ENCODE assay signal across 8 mouse cellular contexts in genomic region chr15:4043032-4043471, GRCm38 (mm10). TPM values are rescaled to one million over a fixed set of nuclear protein-coding genes. Genes with fewer than 3 reads are reported as not detected.
DNase-seq lines count a peak whose midpoint lies in the region; ATAC-seq and TF ChIP-seq lines count a peak whose summit lies in the region.

No protein-coding gene starts in this region.

- POLR2A ChIA-PET in Patski (lab: Charles Lee) = interaction anchor here (0.8 kb wide), 1 partner anchor 16 kb away, joined by 3 read pairs; no protein-coding TSS in a partner anchor

- in situ Hi-C loops in Patski (cut with MboI; ENCODE audit: low pct_unique_long_range_greater_than_20kb) = no loop called here

- no peak overlapping the region for H3K9ac ChIP-seq in kidney, embryonic 14.5 days (ENCODE audit: low read depth, low read length)
- no peak overlapping the region for H3K9ac ChIP-seq in heart, embryonic 12.5 days
- H3K9ac ChIP-seq in limb, embryonic 14.5 days (ENCODE audit: low read depth, low read length, severe bottlenecking) = no peak overlapping the region
- no peak overlapping the region for H3K9ac ChIP-seq in neural tube, embryonic 14.5 days (replicated peaks; ENCODE audit: low read depth, low read length)

- CTCF ChIA-PET in Patski (lab: Charles Lee) = interaction anchor here (1.4 to 2.7 kb wide), 2 partner anchors 11 to 17 kb away, joined by 8 to 11 read pairs; partner anchors contain the start of gene Oxct1

- H3K27ac ChIP-seq in kidney, embryonic 14.5 days (ENCODE audit: low read depth, low read length) = no peak overlapping the region
- no peak overlapping the region for H3K27ac ChIP-seq in heart, embryonic 12.5 days (ENCODE audit: poor library complexity, severe bottlenecking)
- H3K27ac ChIP-seq in limb, embryonic 14.5 days (replicated peaks; ENCODE audit: low read depth, low read length) = no peak overlapping the region
- no peak overlapping the region for H3K27ac ChIP-seq in neural tube, embryonic 14.5 days (ENCODE audit: low read depth, low read length)

- no peaks in the 10 kb centered on the region for H3K27me3 ChIP-seq in kidney, embryonic 14.5 days (ENCODE audit: control insufficient read depth, insufficient read depth, low read length)
- no peaks in the 10 kb centered on the region for H3K27me3 ChIP-seq in Patski
- no peaks in the 10 kb centered on the region for H3K27me3 ChIP-seq in heart, embryonic 12.5 days (replicated peaks)
- H3K27me3 ChIP-seq in limb, embryonic 14.5 days (ENCODE audit: control insufficient read depth, insufficient read depth, low read length) = no peaks in the 10 kb centered on the region
- H3K27me3 ChIP-seq in neural tube, embryonic 14.5 days (ENCODE audit: control insufficient read depth, insufficient read depth, low read length) = no peaks in the 10 kb centered on the region

- no peak for DNase-seq in kidney, adult 18-20 months
- no peak for DNase-seq in Patski (ENCODE audit: low read depth, low spot score)
- DNase-seq in limb, embryonic 14.5 days (ENCODE audit: low spot score) = peak; percentile 65
- no peak for DNase-seq in urinary bladder, postnatal 10 days (ENCODE audit: low spot score)
- DNase-seq in right cerebral cortex, postnatal 14 days = no peak

- no peaks in the 10 kb centered on the region for H3K9me3 ChIP-seq in kidney, embryonic 14.5 days (ENCODE audit: control insufficient read depth, low read length)
- H3K9me3 ChIP-seq in heart, embryonic 12.5 days (replicated peaks) = no peaks in the 10 kb centered on the region
- H3K9me3 ChIP-seq in limb, embryonic 14.5 days (ENCODE audit: control insufficient read depth, low read length) = no peaks in the 10 kb centered on the region
- H3K9me3 ChIP-seq in neural tube, embryonic 14.5 days (ENCODE audit: control insufficient read depth, low read length) = no peaks in the 10 kb centered on the region

- TF ChIP-seq POLR2A in limb, embryonic 14.5 days (IDR thresholded peaks at IDR 0.05; ENCODE audit: borderline replicate concordance, extremely low read depth, insufficient read depth, insufficient read length) = no peak

- TF ChIP-seq CTCF in Patski (IDR thresholded peaks at IDR 0.05) = peak; percentile 66

- H3K4me2 ChIP-seq in kidney, embryonic 14.5 days (replicated peaks; ENCODE audit: low read depth, low read length) = no peak overlapping the region
- peak overlapping the region; percentile 20; the same call in 1 of the 2 replicates for H3K4me2 ChIP-seq in heart, embryonic 12.5 days
- no peak overlapping the region for H3K4me2 ChIP-seq in limb, embryonic 14.5 days (replicated peaks; ENCODE audit: low read depth, low read length, severe bottlenecking)
- no peak overlapping the region for H3K4me2 ChIP-seq in neural tube, embryonic 14.5 days (ENCODE audit: low read depth, low read length)

- H3K4me1 ChIP-seq in kidney, embryonic 14.5 days (ENCODE audit: control insufficient read depth, insufficient read depth, low read length) = no peaks in the 10 kb centered on the region
- no peaks in the 10 kb centered on the region for H3K4me1 ChIP-seq in heart, embryonic 12.5 days (replicated peaks)
- H3K4me1 ChIP-seq in limb, embryonic 14.5 days (ENCODE audit: control insufficient read depth, insufficient read depth, low read length) = no peaks in the 10 kb centered on the region
- no peaks in the 10 kb centered on the region for H3K4me1 ChIP-seq in neural tube, embryonic 14.5 days (ENCODE audit: control insufficient read depth, insufficient read depth, low read length)

- WGBS in kidney, embryonic 14.5 days = 29% methylated on average over 4 of the region's 4 CpGs
- 22% methylated on average over 4 of the region's 4 CpGs for WGBS in heart, embryonic 12.5 days
- 25% methylated on average over 4 of the region's 4 CpGs for WGBS in limb, embryonic 14.5 days
- WGBS in neural tube, embryonic 14.5 days = 27% methylated on average over 4 of the region's 4 CpGs

- ATAC-seq in kidney, embryonic 14.5 days (ENCODE audit: low FRiP score, low TSS enrichment) = 0 out of 2 replicates have a peak, but pooled peaks have one; percentile 32
- peak; percentile 44 for ATAC-seq in Patski
- no peak for ATAC-seq in heart, embryonic 12.5 days (ENCODE audit: insufficient number of reproducible peaks, low FRiP score)
- no peak for ATAC-seq in limb, embryonic 14.5 days (ENCODE audit: low FRiP score, low read depth)
- peak; percentile 47 for ATAC-seq in neural tube, embryonic 14.5 days (ENCODE audit: low read depth)

- peaks cover 30% of the 10 kb centered on the region; the same call in 1 of the 2 replicates for H3K36me3 ChIP-seq in kidney, embryonic 14.5 days (ENCODE audit: control insufficient read depth, insufficient read depth, low read length)
- H3K36me3 ChIP-seq in heart, embryonic 12.5 days = peaks cover 43% of the 10 kb centered on the region
- peaks cover 38% of the 10 kb centered on the region for H3K36me3 ChIP-seq in limb, embryonic 14.5 days (ENCODE audit: control insufficient read depth, insufficient read depth, low read length)
- peaks cover 3% of the 10 kb centered on the region; the same call in 1 of the 2 replicates for H3K36me3 ChIP-seq in neural tube, embryonic 14.5 days (ENCODE audit: control insufficient read depth, insufficient read depth, low read length)

- no peak overlapping the region for H3K4me3 ChIP-seq in kidney, embryonic 14.5 days (ENCODE audit: low read length)
- no peak overlapping the region for H3K4me3 ChIP-seq in heart, embryonic 12.5 days
- H3K4me3 ChIP-seq in limb, embryonic 14.5 days (replicated peaks; ENCODE audit: low read length) = no peak overlapping the region
- H3K4me3 ChIP-seq in neural tube, embryonic 14.5 days (ENCODE audit: low read depth, low read length) = no peak overlapping the region

RNA-seq across cellular contexts. Expression of gene Oxct1, which starts 16.9 kb away (rescaled TPM):
- polyA plus RNA-seq in kidney, embryonic 14.5 days (2014; fragmentation: Nextera tagmentation; extraction: Ambion mirVana) = 192 and 254 TPM in 2 replicates
- 318 TPM for polyA plus RNA-seq in Patski (2021)
- polyA plus RNA-seq in heart, embryonic 12.5 days (2016; fragmentation: Nextera tagmentation; extraction: Ambion mirVana) = 332 and 335 TPM in 2 replicates
- polyA plus RNA-seq in limb, embryonic 14.5 days (2012; rRNA removed) = 58.6 and 75.4 TPM in 2 replicates
- polyA plus RNA-seq in limb, embryonic 14.5 days (2014; fragmentation: Nextera tagmentation; extraction: Ambion mirVana) = 252 and 255 TPM in 2 replicates
- polyA plus RNA-seq in neural tube, embryonic 14.5 days (2014; fragmentation: Nextera tagmentation; extraction: Ambion mirVana) = 352 and 372 TPM in 2 replicates

RNA-seq across cellular contexts. Expression of gene AW549877, which starts 47.5 kb away (rescaled TPM):
- polyA plus RNA-seq in kidney, embryonic 14.5 days (2014; fragmentation: Nextera tagmentation; extraction: Ambion mirVana) = 25.3 and 51.3 TPM in 2 replicates
- 60.1 TPM for polyA plus RNA-seq in Patski (2021)
- polyA plus RNA-seq in heart, embryonic 12.5 days (2016; fragmentation: Nextera tagmentation; extraction: Ambion mirVana) = 38.4 and 40.9 TPM in 2 replicates
- 59.9 and 81.1 TPM in 2 replicates for polyA plus RNA-seq in limb, embryonic 14.5 days (2012; rRNA removed)
- 46.3 and 47.0 TPM in 2 replicates for polyA plus RNA-seq in limb, embryonic 14.5 days (2014; fragmentation: Nextera tagmentation; extraction: Ambion mirVana)
- 57.8 and 64.2 TPM in 2 replicates for polyA plus RNA-seq in neural tube, embryonic 14.5 days (2014; fragmentation: Nextera tagmentation; extraction: Ambion mirVana)

Comparison
In these comparisons a context has a peak if more than half of its experiments do, and no peak if none do; other contexts are left out.
1. ATAC-seq: peak in kidney, embryonic 14.5 days (single experiment), Patski (single experiment) and neural tube, embryonic 14.5 days (single experiment); none in heart, embryonic 12.5 days (single experiment) and limb, embryonic 14.5 days (single experiment).